Mouse (Mus musculus) central nervous system, embryonic 11.5 days (tissue): ENCODE results near the gene Ugt1a6b. TPM values are rescaled to one million over a fixed set of nuclear protein-coding genes. Genes with fewer than 3 reads are reported as not detected.

Experiments
- polyA plus RNA-seq: library from polyadenylated mRNA; depleted of rRNA; stranded (reverse); fragments of >200 nt; gene quantifications from 2 replicates; pipeline ENCODE4 v1.2.3, GENCODE M21; 2012; rRNA removed

The Ugt1a6b gene
- 0.07 TPM in 1 of 2 replicates, not detected in the other for polyA plus RNA-seq

DNA sequence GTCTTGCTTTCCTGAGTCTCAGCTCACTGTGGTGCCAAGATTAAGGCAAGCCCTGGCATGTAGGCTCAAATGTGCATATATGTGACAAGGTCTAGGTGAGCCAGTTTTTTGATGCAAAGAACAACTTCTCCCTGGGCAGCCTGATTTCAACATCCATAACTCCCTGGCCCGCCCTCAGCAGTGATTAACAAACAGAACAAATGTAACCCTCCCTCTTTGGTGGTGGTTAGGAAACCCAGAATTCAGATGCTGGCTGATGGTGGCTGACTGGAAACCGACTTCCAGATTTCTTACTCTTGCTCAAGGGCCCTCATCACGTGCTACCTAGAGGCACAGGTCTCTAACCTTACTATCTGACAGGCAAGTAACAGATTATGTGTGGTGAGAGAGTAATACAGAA, at the start of gene Ugt1a6b:
Gene Ugt1a6b, plus strand, starts transcription at position 234 of the 400 bp plus-strand sequence.

DNA sequence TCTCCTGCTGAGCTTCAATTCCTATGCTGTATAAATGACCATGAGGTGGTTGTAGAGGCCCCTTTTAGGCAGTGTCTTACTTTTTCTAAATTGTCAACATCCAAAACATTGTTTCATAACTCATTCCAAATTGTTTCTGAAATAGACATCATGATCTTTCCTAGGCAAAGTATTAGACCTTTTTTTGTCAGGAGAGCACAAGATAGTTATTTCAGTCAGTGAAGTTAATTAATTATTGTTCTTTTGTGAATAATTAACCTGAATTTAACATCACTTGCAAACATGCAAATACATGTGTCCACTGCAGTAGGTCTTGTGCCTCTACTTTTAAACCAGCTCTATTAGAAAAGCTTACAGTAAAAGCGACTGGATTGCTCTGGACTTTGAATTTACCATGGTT, 48.0 kb upstream of the Ugt1a6b start, which contains the start of gene Ugt1a10:
Gene Ugt1a10, plus strand, starts transcription at position 301 of the 400 bp plus-strand sequence.

DNA sequence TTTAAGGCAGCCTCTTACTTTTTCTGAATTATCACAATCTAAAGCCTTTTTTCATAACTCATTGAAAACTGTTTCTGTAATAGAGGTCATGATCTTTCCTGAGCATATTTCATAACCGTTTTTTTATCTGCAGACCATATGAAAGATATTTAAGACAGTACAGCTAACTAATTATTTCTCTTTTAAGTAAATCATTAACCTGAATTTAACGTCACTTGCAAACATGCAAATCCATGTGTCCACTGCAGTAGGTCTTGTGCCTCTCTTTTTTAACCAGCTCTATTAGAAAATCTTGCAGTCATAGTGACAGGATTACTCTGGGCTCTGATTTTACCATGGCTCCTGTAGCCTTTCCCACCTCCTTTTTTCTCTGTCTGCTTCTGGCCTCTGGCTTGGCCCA, 32.6 kb upstream of the Ugt1a6b start, which contains the start of gene Ugt1a9:
Gene Ugt1a9, plus strand, starts transcription at position 306 of the 400 bp plus-strand sequence.

DNA sequence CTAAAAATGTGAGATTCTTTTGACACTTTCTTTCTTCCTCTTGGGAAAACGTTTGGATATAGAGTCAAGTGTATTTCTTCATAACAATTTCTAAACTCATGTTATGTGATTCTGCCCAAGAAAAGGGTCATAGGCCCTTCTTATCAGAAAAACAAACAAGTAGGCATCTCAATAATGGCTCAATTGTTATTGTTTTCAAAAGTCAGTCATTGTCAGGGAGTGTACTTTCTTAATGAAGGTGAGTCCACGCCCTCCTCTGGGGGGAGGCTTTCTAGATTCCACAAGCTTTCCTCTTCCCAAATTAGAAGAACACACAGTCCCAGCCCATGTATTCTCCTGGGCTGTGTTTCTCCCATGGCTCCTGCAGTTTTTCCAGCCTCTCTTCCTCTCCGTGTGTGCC, 15.5 kb upstream of the Ugt1a6b start, which contains the start of gene Ugt1a8:
Gene Ugt1a8, plus strand, starts transcription at position 301 of the 400 bp plus-strand sequence.

DNA sequence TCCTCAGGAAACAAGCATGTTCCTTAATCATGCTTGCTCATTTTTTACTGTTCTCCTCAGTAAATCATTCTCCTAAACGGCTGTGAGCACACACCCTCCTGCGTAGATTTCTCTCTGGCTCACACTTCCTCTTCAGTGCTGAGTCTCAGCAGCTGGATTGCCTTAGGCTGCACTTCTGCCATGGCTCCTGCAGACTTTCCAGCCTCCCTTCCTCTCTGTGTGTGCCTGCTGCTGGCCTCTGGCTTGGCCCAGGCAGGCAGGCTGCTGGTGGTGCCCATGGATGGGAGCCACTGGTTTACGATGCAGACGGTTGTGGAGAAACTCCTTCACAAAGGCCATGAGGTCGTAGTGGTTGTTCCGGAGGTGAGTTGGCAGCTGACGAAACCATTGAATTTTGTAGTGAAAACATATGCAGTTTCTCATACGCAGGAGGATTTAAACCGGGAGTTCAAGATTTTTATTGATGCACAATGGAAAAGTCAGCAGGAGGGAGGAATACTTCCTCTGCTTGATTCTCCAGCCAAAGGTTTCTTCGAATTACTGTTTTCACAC, 8.0 kb upstream of the Ugt1a6b start, which contains the start of gene Ugt1a7c:
Gene Ugt1a7c, plus strand, starts transcription at position 122 of the 552 bp plus-strand sequence.

DNA sequence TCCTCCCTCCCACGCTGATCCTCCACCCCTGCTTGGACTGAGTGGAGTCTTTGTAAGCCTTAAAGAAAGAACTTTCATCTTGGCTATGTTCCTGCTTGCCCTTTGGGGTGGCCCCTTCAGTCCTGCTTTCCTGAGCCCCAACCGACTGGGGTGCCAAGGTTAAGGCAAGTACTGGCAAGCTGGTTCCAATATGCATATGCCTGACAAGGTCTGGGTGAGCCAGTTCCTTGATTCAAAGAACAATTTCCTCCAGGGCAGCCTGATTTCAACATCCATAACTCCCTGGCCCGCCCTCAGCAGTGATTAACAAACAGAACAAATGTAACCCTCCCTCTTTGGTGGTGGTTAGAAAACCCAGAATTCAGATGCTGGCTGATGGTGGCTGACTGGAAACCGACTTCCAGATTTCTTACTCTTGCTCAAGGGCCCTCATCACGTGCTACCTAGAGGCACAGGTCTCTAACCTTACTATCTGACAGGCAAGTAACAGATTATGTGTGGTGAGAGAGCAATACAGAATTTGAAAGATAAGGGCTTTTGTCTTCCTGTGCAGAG, 31.5 kb downstream of the Ugt1a6b start, which contains the start of gene Ugt1a6a:
Gene Ugt1a6a, plus strand, starts transcription at position 353 of the 555 bp plus-strand sequence.

DNA sequence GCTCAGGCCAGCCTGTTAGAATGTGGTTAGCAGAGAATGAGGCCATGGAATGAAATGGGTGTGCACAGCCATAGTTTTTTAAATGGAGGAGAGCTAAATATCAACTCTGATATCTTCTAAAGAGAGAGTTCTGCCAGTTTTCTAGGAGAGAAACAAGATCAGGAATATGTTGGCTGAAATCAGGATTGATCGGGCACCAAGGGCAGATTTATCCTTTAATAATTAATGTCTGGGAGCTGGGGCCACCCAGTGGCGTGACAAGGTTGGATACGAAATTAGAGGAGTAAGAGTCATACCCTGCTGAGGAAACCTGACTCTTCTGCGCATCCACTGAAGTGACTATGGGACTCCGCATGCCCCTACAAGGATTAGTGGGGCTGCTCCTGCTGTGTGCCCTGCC, 62.7 kb downstream of the Ugt1a6b start, which contains the start of gene Ugt1a5:
Gene Ugt1a5, plus strand, starts transcription at position 302 of the 400 bp plus-strand sequence.

DNA sequence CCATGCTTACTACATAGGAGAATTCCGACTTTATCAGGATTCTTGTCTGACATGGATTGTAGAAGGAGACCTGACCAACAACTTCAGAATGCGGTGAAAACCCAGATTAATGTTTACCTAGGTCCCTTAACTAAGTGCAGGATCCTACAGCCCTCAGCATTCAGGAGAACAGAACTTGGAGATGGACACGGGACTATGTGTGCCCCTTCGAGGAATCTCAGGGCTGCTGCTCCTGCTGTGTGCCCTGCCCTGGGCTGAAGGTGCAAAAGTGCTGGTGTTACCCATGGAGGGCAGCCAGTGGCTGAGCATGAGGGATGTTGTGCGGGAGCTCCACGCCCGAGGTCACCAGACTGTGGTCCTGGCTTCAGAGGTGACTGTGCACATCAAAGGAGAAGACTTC, 97.4 kb downstream of the Ugt1a6b start, which contains the start of gene Ugt1a2:
Gene Ugt1a2, plus strand, starts transcription at position 146 of the 400 bp plus-strand sequence.

DNA sequence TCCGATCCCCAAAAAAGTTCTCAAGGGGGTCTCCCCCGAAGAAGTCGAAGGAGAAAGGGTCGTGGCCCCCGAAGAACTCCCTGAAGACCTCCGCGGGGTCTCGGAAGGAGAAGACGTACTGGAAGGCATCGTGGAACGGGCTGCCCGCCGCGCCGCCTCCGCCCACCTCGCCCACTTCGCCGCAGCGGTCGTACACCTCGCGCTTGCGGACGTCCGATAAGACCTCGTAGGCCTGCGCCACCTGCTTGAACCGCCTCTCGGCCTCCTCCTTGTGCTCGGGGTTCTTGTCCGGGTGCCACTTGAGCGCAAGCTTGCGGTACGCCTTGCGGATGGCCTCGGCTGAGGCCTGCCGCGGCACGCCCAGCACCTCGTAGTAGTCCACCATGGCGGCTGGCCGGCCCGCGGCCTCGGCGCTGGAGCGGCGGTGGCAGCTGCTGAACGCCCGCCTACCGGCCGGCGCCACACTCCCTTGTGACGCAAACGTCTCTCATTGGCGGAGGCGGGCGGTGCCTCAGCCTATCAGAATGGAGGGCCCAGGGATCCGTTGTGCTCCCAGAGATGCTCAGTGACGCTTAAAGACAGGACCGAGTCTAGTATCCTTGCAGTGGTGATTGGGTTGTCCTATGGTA, 102.4 kb downstream of the Ugt1a6b start, which contains the start of gene Dnajb3:
Gene Dnajb3, minus strand, starts transcription at position 489 of the 629 bp plus-strand sequence.

DNA sequence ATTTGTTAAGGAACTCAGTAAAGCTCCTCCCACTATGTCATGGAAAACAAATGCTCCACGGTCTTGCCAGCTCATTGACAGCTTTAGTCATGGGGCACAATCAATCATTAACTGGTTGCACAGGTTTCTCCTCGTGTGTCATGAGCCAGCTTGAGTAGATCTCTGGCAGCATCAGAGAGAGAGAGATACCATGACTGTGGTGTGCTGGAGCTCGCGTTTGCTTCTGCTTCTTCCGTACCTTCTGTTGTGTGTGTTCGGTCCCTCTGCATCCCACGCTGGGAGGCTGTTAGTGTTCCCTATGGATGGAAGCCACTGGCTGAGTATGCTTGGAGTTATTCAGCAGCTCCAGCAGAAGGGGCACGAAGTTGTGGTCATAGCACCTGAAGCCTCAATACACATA, 108.8 kb downstream of the Ugt1a6b start, which contains the start of gene Ugt1a1:
Gene Ugt1a1, plus strand, starts transcription at position 148 of the 400 bp plus-strand sequence.

DNA sequence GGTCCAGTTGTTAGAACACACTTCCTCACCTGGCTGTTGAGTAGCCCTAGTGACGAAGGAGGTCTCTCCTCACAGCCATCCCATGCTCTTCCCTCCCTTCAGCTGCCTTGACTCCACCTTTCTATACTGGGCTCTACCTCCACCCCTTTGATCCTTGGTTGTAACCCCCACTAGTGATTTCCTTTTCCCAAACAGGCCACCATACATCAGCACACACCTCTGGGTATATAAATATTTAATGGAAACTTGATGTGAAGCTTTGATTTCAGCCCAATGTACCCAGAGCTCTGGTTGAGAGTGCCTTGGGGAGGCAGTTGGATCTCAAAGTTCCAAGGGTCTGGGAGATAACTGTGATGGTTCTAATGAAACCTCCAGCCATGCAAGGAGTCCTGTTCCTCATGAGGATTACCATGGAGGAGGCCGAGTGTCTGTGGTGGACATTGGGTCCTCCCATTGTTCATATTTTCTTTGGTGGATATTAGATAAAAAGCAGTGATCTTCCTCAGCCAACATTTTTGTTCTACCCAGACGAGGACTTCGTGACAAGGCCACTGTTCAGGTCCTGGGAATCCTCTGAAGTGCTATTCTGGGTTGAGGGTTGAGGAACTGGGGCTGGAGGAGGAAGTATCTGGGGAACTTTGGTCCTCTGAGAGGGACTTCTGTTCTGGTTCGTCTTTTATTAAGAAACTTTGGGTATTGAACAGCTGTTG, 123.8 kb downstream of the Ugt1a6b start, which contains the start of gene Mroh2a:
Gene Mroh2a, plus strand, starts transcription at position 317 of the 710 bp plus-strand sequence.

Other genes starting within 250 kb of the Ugt1a6b start
- gene Dgkd, start 250.0 kb upstream of the Ugt1a6b start, polyA plus RNA-seq, result 39.4 and 39.7 TPM in 2 replicates
- gene Usp40, start 94.7 kb upstream of the Ugt1a6b start, polyA plus RNA-seq, result 19.9 and 29.0 TPM in 2 replicates
- not detected in 2 replicates for gene Ugt1a10, start 47.9 kb upstream of the Ugt1a6b start, polyA plus RNA-seq
- not detected in 2 replicates for gene Ugt1a9, start 32.5 kb upstream of the Ugt1a6b start, polyA plus RNA-seq
- gene Ugt1a8, start 15.4 kb upstream of the Ugt1a6b start, polyA plus RNA-seq, result not detected in 2 replicates
- 0.53 and 0.65 TPM in 2 replicates for gene Ugt1a7c, start 8.2 kb upstream of the Ugt1a6b start, polyA plus RNA-seq
- gene Ugt1a6a, start 31.6 kb downstream of the Ugt1a6b start, polyA plus RNA-seq, result 0.29 and 0.59 TPM in 2 replicates
- gene Ugt1a5, start 62.8 kb downstream of the Ugt1a6b start, polyA plus RNA-seq, result 0.04 TPM in 1 of 2 replicates, not detected in the other
- gene Ugt1a2, start 97.3 kb downstream of the Ugt1a6b start, polyA plus RNA-seq, result 0.06 TPM in 1 of 2 replicates, not detected in the other
- gene Dnajb3, start 102.5 kb downstream of the Ugt1a6b start, polyA plus RNA-seq, result 8.1 and 9.4 TPM in 2 replicates
- 0.12 TPM in 1 of 2 replicates, not detected in the other for gene Ugt1a1, start 108.7 kb downstream of the Ugt1a6b start, polyA plus RNA-seq
- gene Mroh2a, start 123.7 kb downstream of the Ugt1a6b start, polyA plus RNA-seq, result 0.10 TPM in 1 of 2 replicates, not detected in the other
- gene Hjurp, start 174.4 kb downstream of the Ugt1a6b start, polyA plus RNA-seq, result 257 and 303 TPM in 2 replicates
- 0.02 TPM in 2 replicates for gene Trpm8, start 174.4 kb downstream of the Ugt1a6b start, polyA plus RNA-seq